Mouse (Mus musculus): ENCODE measurements at regions not wholly inside any gene's neighbourhood (a gene's known extent, or its start where the extent isn't known, plus 50 kb on each side); places are given as distances from the start of the nearest gene placed in this dataset.

DNA sequence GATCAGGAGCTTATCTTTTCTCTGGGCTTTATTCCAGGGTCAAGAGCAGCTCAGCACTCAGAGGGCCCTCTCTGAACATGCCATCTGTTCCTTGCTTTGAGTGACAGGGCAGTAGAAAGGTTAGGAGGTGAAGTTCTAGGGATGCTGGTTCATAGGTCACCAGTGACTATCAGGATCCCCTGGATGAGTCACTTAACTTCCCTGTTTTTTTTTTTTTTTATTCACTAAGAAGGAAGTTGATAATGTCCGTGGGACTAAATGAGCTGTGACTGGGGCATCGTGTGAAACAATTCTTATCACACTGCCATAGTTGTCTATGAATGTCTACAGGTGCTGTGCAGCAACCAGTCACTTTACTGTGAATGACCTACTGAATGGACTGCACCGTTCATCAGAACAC, 73.8 kb upstream of the Gpr139 start:
- no peak for TF ChIP-seq CTCF (IDR thresholded peaks at IDR 0.05; ENCODE audit: extremely low read depth, insufficient read length, insufficient replicate concordance, low read depth, low read length)
- no peak for TF ChIP-seq POLR2A (IDR thresholded peaks at IDR 0.05; ENCODE audit: low read depth, low read length)
